Mouse (Mus musculus): ENCODE measurements around the gene Ccdc38. TPM values are rescaled to one million over a fixed set of nuclear protein-coding genes. Genes with fewer than 3 reads are reported as not detected.
A peak's percentile ranks its signal among the peaks of the same experiment; 100 is the strongest.

Gene Ccdc38
- total and polyA plus RNA-seq, 3 experiments, result not detected

DNA sequence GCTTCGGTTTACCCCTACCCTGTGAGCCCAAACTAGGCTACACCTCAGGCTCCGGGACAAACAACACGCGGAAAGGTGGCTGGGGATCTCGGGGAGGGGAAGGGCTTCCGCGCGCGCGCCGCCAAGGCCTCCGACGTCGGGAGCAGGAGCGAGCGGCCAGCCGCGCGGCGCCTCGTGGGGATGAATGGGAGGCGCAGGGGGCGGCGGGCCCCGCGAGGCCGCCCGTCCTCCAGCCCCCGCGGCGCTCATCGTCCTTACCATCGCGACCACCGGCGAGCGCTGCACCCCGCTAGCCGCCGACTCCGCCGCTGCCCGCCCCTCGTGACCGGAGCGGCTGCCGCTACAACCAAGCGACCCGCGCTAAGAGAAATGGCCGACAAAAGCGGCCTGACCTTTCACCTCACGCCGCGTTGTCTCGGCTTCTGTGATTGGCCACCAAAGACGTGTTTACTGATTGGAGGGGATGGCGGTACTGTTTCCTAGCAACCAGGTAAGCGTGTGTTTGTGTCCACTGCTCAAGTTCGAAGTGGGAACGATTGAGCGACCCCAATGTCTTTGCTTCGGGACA lies 48.9 kb downstream of the Ccdc38 start, which contains the start of gene Snrpf:
TSS of gene Snrpf (minus strand) at position 426 of the 568 bp plus-strand sequence.
- Histone ChIP-seq H3K27ac (peak within 1 kb of the TSS; percentile 67), H3K9ac (ENCODE audit: low read depth, low read length) (peak within 1 kb of the TSS; percentile 69), H3K4me3 (peak within 1 kb of the TSS; percentile 69), H3K79me2 (replicated peaks; ENCODE audit: control insufficient read depth, insufficient read depth, low read length) (peaks cover 3% of the 10 kb centered on the region; the same call in 1 of the 2 replicates), H3K27me3 (ENCODE audit: control insufficient read depth, insufficient read depth, low read length) (no peaks in the 10 kb centered on the region), H3K4me1 (ENCODE audit: control insufficient read depth, insufficient read depth, low read length) (peaks cover 1% of the 10 kb centered on the region), H3K36me3 (ENCODE audit: control insufficient read depth, insufficient read depth, low read length) (peaks cover 5% of the 10 kb centered on the region; the same call in 1 of the 2 replicates)
- TF ChIP-seq CTCF (IDR thresholded peaks at IDR 0.05) (0 out of 2 replicates have a peak, but pooled peaks have one; percentile 1), POLR2A (IDR thresholded peaks at IDR 0.05; ENCODE audit: insufficient read depth, low read depth, low read length) (peak; percentile 55; the same call in 1 of the 2 replicates), EP300 (IDR thresholded peaks at IDR 0.05; ENCODE audit: insufficient read depth, low read depth, low read length) (no peak)
- intact Hi-C loops (cut with DNase I), result no loop called here
- under 1% methylated on average over 61 of the region's 63 CpGs for WGBS
- peak; percentile 92 to 96 for DNase-seq

DNA sequence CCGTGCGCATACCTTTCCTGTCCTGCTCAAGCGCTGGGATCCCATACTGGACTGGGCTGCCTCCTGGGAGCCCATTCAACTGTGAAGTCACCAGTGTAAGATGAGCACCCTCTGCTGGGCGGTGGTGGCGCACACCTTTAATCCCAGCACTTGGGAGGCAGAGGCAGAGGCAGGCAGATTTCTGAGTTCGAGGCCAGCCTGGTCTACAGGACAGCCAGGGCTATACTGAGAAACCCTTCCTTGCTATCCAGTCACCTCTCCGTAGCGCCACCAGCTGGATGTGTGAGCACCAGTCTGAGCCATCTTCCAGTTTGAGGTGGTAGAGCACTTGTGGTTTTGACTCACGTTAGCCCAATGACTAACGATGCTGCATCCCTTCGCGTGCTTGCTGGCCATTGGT lies 52.0 kb downstream of the Ccdc38 start:
- peak in 1 of 2 experiments; percentile 8 for DNase-seq
- TF ChIP-seq CTCF (IDR thresholded peaks at IDR 0.05), result peak; percentile 44
- no peak for TF ChIP-seq EP300 (IDR thresholded peaks at IDR 0.05; ENCODE audit: insufficient read depth, low read depth, low read length)
- Histone ChIP-seq H3K4me3 (no peak overlapping the region), H3K9ac (ENCODE audit: low read depth, low read length) (no peak overlapping the region), H3K79me2 (replicated peaks; ENCODE audit: control insufficient read depth, insufficient read depth, low read length) (peaks cover 3% of the 10 kb centered on the region; the same call in 1 of the 2 replicates), H3K36me3 (ENCODE audit: control insufficient read depth, insufficient read depth, low read length) (peaks cover 5% of the 10 kb centered on the region; the same call in 1 of the 2 replicates), H3K27ac (no peak overlapping the region), H3K27me3 (ENCODE audit: control insufficient read depth, insufficient read depth, low read length) (no peaks in the 10 kb centered on the region), H3K4me1 (ENCODE audit: control insufficient read depth, insufficient read depth, low read length) (peaks cover 1% of the 10 kb centered on the region)
- intact Hi-C loops (cut with DNase I), result no loop called here
- WGBS, result 54% methylated on average over 12 of the region's 12 CpGs

DNA sequence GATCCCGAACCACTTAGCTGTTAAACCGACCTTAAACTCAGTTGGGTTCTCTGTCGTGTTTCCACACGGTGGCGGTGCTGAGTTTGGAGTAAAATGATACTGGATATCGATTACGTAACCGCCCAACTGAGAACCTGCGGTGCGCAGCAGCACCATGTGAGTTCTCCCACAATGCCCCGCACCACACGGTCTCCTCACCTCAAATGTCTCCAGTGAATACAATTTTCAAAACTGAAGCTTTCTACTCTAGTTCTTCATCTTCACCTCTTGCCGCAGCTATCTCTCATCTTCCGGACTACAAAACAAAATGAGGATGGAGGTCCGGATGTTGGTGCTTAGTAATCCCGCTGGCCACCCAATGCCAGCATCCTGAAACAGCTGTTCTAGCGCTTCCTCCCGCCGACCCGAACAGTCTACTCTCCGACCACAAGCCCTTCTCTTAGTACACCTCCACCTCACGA lies 53.6 kb downstream of the Ccdc38 start:
- intact Hi-C loops (cut with DNase I), result loop anchor here (1.0 to 2.0 kb wide), 2 partner anchors 183 to 219 kb away; no protein-coding TSS in a partner anchor
- Histone ChIP-seq H3K4me1 (ENCODE audit: control insufficient read depth, insufficient read depth, low read length) (no peaks in the 10 kb centered on the region; the same call in 1 of the 2 replicates), H3K36me3 (ENCODE audit: control insufficient read depth, insufficient read depth, low read length) (no peaks in the 10 kb centered on the region), H3K27ac (no peak overlapping the region), H3K4me3 (peak overlapping the region; percentile 45), H3K79me2 (replicated peaks; ENCODE audit: control insufficient read depth, insufficient read depth, low read length) (no peaks in the 10 kb centered on the region), H3K9ac (ENCODE audit: low read depth, low read length) (peak overlapping the region; percentile 41), H3K27me3 (ENCODE audit: control insufficient read depth, insufficient read depth, low read length) (no peaks in the 10 kb centered on the region)
- 2% methylated on average over 22 of the region's 22 CpGs for WGBS
- peak; percentile 83 to 86 for DNase-seq
- TF ChIP-seq EP300 (IDR thresholded peaks at IDR 0.05; ENCODE audit: insufficient read depth, low read depth, low read length) (0 out of 2 replicates have a peak, but pooled peaks have one; percentile 61), CTCF (IDR thresholded peaks at IDR 0.05) (peak; percentile 85), POLR2A (IDR thresholded peaks at IDR 0.05; ENCODE audit: insufficient read depth, low read depth, low read length) (peak; percentile 43; the same call in 1 of the 2 replicates)

DNA sequence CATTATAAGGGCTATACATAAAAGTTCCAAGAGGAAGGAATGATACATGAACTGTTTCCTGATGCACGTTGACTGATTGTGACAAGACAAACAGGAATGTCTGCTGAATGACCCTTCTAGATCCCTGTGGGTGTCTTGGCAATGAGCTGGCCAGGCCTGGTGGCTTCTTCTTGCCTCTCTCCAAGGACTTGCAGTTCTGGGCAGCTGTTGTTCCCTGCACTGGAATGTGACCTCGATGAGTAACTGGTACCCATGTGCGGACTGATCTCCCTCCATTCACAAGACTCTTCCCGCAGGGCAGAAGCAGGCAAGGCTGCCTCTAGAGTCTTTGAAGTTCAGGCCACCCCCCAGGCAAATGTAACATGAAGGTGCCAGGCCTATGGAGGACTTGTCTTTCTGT lies 55.4 kb downstream of the Ccdc38 start:
- intact Hi-C loops (cut with DNase I), result loop anchor here (2.0 kb wide), 1 partner anchor 217 kb away; no protein-coding TSS in a partner anchor
- Histone ChIP-seq H3K4me3 (no peak overlapping the region), H3K79me2 (replicated peaks; ENCODE audit: control insufficient read depth, insufficient read depth, low read length) (no peaks in the 10 kb centered on the region), H3K9ac (ENCODE audit: low read depth, low read length) (no peak overlapping the region), H3K27ac (no peak overlapping the region), H3K27me3 (ENCODE audit: control insufficient read depth, insufficient read depth, low read length) (no peaks in the 10 kb centered on the region), H3K4me1 (ENCODE audit: control insufficient read depth, insufficient read depth, low read length) (no peaks in the 10 kb centered on the region), H3K36me3 (ENCODE audit: control insufficient read depth, insufficient read depth, low read length) (no peaks in the 10 kb centered on the region)
- WGBS, result 59% methylated on average over 4 of the region's 4 CpGs
- TF ChIP-seq CTCF (IDR thresholded peaks at IDR 0.05) (no peak), POLR2A (IDR thresholded peaks at IDR 0.05; ENCODE audit: insufficient read depth, low read depth, low read length) (no peak), EP300 (IDR thresholded peaks at IDR 0.05; ENCODE audit: insufficient read depth, low read depth, low read length) (no peak)
- no peak for DNase-seq

DNA sequence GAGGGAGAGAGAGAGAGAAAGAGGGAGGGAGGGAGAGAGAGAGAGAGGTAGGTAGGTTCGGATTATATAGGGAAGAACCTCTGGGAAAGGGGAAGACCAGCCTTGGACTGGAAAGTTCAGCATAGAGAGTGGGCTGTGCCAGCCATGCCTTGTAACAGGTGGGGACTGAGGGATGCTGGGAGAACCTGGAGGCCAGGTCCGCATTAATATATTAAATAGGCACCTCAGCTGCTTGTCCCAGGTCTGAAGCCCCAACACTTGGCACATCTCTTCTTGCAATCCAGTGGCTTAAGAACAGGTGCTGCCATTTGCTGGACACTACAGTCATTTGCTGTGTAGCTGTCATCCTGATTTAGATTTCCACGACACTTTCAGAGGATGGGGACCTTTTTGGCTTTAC lies 56.2 kb downstream of the Ccdc38 start:
- no peak for DNase-seq
- H3K36me3 ChIP-seq (ENCODE audit: control insufficient read depth, insufficient read depth, low read length), result no peaks in the 10 kb centered on the region
- H3K27ac ChIP-seq, result no peak overlapping the region
- H3K27me3 ChIP-seq (ENCODE audit: control insufficient read depth, insufficient read depth, low read length), result no peaks in the 10 kb centered on the region
- intact Hi-C loops (cut with DNase I), result no loop called here
- H3K9ac ChIP-seq (ENCODE audit: low read depth, low read length), result no peak overlapping the region
- 85% methylated on average over 3 of the region's 3 CpGs for WGBS
- H3K79me2 ChIP-seq (replicated peaks; ENCODE audit: control insufficient read depth, insufficient read depth, low read length), result no peaks in the 10 kb centered on the region
- no peak overlapping the region for H3K4me3 ChIP-seq
- H3K4me1 ChIP-seq (ENCODE audit: control insufficient read depth, insufficient read depth, low read length), result no peaks in the 10 kb centered on the region
- TF ChIP-seq POLR2A (IDR thresholded peaks at IDR 0.05; ENCODE audit: insufficient read depth, low read depth, low read length), result no peak
- TF ChIP-seq EP300 (IDR thresholded peaks at IDR 0.05; ENCODE audit: insufficient read depth, low read depth, low read length), result no peak
- TF ChIP-seq CTCF (IDR thresholded peaks at IDR 0.05), result no peak

DNA sequence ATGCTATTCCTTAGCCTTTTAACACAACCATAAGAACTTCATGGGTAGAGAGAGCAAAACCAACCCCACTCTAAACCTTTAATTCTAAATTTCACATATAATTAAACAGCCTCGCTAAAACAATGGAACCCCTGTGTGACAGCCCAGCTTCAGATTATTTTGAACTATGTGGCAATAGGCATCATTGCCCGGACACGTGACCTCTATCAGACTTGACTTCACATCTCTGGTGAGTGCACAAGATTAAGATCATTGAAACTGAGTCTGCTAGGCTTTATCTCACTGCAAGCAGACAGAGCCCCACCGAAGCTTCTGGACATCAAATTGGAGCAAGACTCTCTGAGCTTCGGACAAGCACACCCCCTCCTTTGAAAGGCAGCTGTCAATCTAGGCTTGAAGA lies 61.9 kb downstream of the Ccdc38 start:
- Histone ChIP-seq H3K79me2 (replicated peaks; ENCODE audit: control insufficient read depth, insufficient read depth, low read length) (no peaks in the 10 kb centered on the region), H3K4me1 (ENCODE audit: control insufficient read depth, insufficient read depth, low read length) (no peaks in the 10 kb centered on the region), H3K36me3 (ENCODE audit: control insufficient read depth, insufficient read depth, low read length) (no peaks in the 10 kb centered on the region), H3K9ac (ENCODE audit: low read depth, low read length) (no peak overlapping the region), H3K27me3 (ENCODE audit: control insufficient read depth, insufficient read depth, low read length) (no peaks in the 10 kb centered on the region), H3K27ac (no peak overlapping the region), H3K4me3 (no peak overlapping the region)
- no peak for DNase-seq
- 82% methylated on average over 5 of the region's 5 CpGs for WGBS
- TF ChIP-seq EP300 (IDR thresholded peaks at IDR 0.05; ENCODE audit: insufficient read depth, low read depth, low read length) (no peak), CTCF (IDR thresholded peaks at IDR 0.05) (no peak), POLR2A (IDR thresholded peaks at IDR 0.05; ENCODE audit: insufficient read depth, low read depth, low read length) (no peak)
- intact Hi-C loops (cut with DNase I), result no loop called here

Data from heart, adult 2 months (tissue).